Mouse (Mus musculus) myocyte (in vitro differentiated cells): ENCODE measurements around the gene Rabgap1l. TPM values are rescaled to one million over a fixed set of nuclear protein-coding genes. Genes with fewer than 3 reads are reported as not detected.

Source experiments
- H3K27me3 ChIP-seq: one replicate; pipeline ENCODE4 v1.6.1; 2011; ENCODE audit not compliant: control insufficient read depth, insufficient read depth, insufficient read length
- H3K36me3 ChIP-seq: one replicate; pipeline ENCODE4 v1.6.1; 2011; ENCODE audit not compliant: control insufficient read depth, insufficient read depth
- H3K4me2 ChIP-seq: one replicate; pipeline ENCODE4 v1.6.1; 2011; ENCODE audit warnings: low read depth, control low read depth
- H3K4me3 ChIP-seq: one replicate; pipeline ENCODE4 v1.5.1; 2011; ENCODE audit warnings: mild to moderate bottlenecking, control low read depth, moderate library complexity
- H3K79me2 ChIP-seq: one replicate; pipeline ENCODE4 v1.6.1; 2011; ENCODE audit not compliant: control insufficient read depth, insufficient read depth
- H3ac ChIP-seq: one replicate; pipeline ENCODE4 v1.6.1; 2011; ENCODE audit not compliant: control insufficient read depth, insufficient read length
- CEBPB ChIP-seq: IDR thresholded peaks from 2 replicates; pipeline ENCODE4 v1.6.1; 2011; ENCODE audit warnings: mild to moderate bottlenecking, moderate library complexity; ENCODE audit not compliant: poor library complexity, insufficient read depth, severe bottlenecking
- E2F4 ChIP-seq: IDR thresholded peaks from one replicate; pipeline ENCODE4 v1.6.1; 2011; ENCODE audit warnings: mild to moderate bottlenecking, control low read depth, moderate library complexity; ENCODE audit not compliant: insufficient read depth
- MAX ChIP-seq: IDR thresholded peaks from one replicate; pipeline ENCODE4 v1.6.1; 2011; ENCODE audit warnings: low read depth, mild to moderate bottlenecking, control low read depth
- MYOD1 ChIP-seq, 3 experiments: IDR thresholded peaks; one replicate each; pipeline ENCODE4 v1.6.1; 2011; ENCODE audit warnings: control low read depth in 2 of 3, low read depth in 2 of 3, mild to moderate bottlenecking in 2 of 3, moderate library complexity in 1 of 3; ENCODE audit not compliant: insufficient read length in 2 of 3, control insufficient read depth in 1 of 3
- MYOG ChIP-seq, 3 experiments: IDR thresholded peaks; one replicate each; pipeline ENCODE4 v1.6.1; 2011; ENCODE audit warnings: control low read depth in 2 of 3, low read depth in 2 of 3, mild to moderate bottlenecking in 2 of 3; ENCODE audit not compliant: insufficient read length in 2 of 3, control insufficient read depth in 1 of 3, insufficient read depth in 1 of 3
- POLR2A ChIP-seq: IDR thresholded peaks from one replicate; pipeline ENCODE4 v1.6.1; 2011; ENCODE audit warnings: low read depth, mild to moderate bottlenecking, control low read depth, moderate library complexity; ENCODE audit not compliant: insufficient read length
- POLR2AphosphoS2 ChIP-seq: IDR thresholded peaks from one replicate; pipeline ENCODE4 v1.6.1; 2011; ENCODE audit warnings: low read depth, control low read depth; ENCODE audit not compliant: insufficient read length
- REST ChIP-seq: IDR thresholded peaks from one replicate; pipeline ENCODE4 v1.6.1; 2011; ENCODE audit warnings: mild to moderate bottlenecking, control low read depth, moderate library complexity; ENCODE audit not compliant: insufficient read depth, insufficient read length
- SRF ChIP-seq: IDR thresholded peaks from one replicate; pipeline ENCODE4 v1.6.1; 2011; ENCODE audit warnings: low read depth; ENCODE audit not compliant: control insufficient read depth, insufficient read length
- TCF12 ChIP-seq: IDR thresholded peaks from one replicate; pipeline ENCODE4 v1.6.1; 2011; ENCODE audit warnings: mild to moderate bottlenecking, control low read depth; ENCODE audit not compliant: poor library complexity, insufficient read depth, severe bottlenecking
- TCF3 ChIP-seq: IDR thresholded peaks from one replicate; pipeline ENCODE4 v1.6.1; 2011; ENCODE audit warnings: low read depth, control low read depth; ENCODE audit not compliant: insufficient read length
- USF1 ChIP-seq: IDR thresholded peaks from one replicate; pipeline ENCODE4 v1.6.1; 2011; ENCODE audit warnings: low read depth, mild to moderate bottlenecking, control low read depth, moderate library complexity
- polyA plus RNA-seq: library from polyadenylated mRNA; unstranded; fragments of >200 nt; fragmentation: generic; extraction: Trizol; gene quantifications from one replicate; pipeline ENCODE4 v1.2.1, GENCODE M21; 2012; ENCODE audit warnings: missing spikeins

Rabgap1l gene
- polyA plus RNA-seq, 1 experiment, result 6.3 TPM

DNA sequence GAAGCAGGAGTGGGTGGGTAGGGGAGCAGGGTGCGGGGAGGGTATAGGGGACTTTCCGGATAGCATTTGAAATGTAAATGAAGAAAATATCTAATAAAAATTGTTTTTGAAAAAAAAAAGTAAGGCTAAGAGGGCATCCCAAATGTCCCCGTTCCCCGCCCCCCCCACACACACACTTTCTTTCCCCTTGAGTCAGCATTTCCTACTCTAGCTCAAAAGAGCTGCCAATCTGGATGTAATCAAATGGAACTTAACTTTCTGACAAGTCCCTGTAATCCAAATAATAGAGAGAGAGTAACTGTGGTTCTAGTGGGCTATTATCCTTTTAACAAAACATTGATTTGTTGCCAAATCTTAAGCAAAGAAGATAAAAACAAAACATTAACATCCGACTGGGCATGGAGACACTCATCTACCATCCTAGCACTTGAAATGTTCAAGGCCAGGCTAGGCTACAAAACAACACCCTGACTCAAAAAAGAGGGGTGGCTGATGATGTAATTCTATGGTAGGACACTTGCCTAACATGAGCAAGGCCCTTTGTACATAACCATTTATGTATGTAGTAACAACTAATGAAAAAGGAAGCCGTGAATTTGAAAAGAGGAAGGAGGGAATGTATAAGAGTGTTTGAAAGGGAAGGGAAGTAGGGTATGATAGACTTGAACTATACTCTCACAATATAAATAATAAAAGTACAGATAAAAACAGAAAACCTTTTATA lies 439.1 kb downstream of the Rabgap1l start:
- TF ChIP-seq REST (no peak), MAX (no peak), USF1 (no peak), POLR2AphosphoS2 (no peak), SRF (no peak), POLR2A (no peak), TCF12 (no peak), CEBPB (no peak)
- Histone ChIP-seq H3K79me2 (no peaks in the 10 kb centered on the region), H3K36me3 (no peaks in the 10 kb centered on the region), H3K27me3 (no peaks in the 10 kb centered on the region), H3K4me3 (no peak overlapping the region), H3ac (no peak overlapping the region), H3K4me2 (no peak overlapping the region)

- Histone ChIP-seq H3ac (no peak overlapping the region), H3K4me3 (no peak overlapping the region), H3K79me2 (no peaks in the 10 kb centered on the region), H3K4me2 (peak overlapping the region; percentile 53), H3K27me3 (no peaks in the 10 kb centered on the region), H3K36me3 (no peaks in the 10 kb centered on the region)
- TF ChIP-seq CEBPB (no peak), REST (no peak), POLR2A (no peak), USF1 (no peak), TCF12 (no peak), POLR2AphosphoS2 (no peak), TCF3 (no peak), SRF (no peak), E2F4 (no peak), MYOG (IDR thresholded peaks at IDR 0.05; ENCODE audit: control insufficient read depth in 1 of 3, insufficient read depth in 1 of 3, insufficient read length in 2 of 3, low read depth in 2 of 3) (no peak), MYOD1 (IDR thresholded peaks at IDR 0.05; ENCODE audit: control insufficient read depth in 1 of 3, insufficient read length in 2 of 3, low read depth in 2 of 3) (no peak), MAX (no peak)
These were observed 440.7 kb downstream of the Rabgap1l start for GRCm38 (mm10) chr1:160352309-160352708.

DNA sequence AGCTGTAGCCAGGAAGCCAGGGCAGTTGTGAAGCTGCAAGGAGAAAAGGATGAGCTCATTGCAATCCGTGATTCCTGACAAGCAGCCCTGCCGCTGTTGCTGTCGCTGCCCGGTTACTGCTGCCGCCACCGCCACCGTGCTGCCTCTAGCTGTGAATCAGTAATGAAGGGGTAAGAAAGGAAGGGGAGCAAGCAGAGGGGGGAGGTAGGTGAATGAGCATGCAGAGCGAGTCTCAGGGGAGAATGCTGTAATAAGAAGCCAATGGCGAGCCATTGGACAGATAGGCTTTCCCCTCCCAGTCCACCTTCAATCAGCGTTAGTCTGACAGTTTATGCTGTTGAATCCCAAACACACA lies 441.2 kb downstream of the Rabgap1l start:
- Histone ChIP-seq H3K27me3 (no peaks in the 10 kb centered on the region), H3K4me3 (no peak overlapping the region)

DNA sequence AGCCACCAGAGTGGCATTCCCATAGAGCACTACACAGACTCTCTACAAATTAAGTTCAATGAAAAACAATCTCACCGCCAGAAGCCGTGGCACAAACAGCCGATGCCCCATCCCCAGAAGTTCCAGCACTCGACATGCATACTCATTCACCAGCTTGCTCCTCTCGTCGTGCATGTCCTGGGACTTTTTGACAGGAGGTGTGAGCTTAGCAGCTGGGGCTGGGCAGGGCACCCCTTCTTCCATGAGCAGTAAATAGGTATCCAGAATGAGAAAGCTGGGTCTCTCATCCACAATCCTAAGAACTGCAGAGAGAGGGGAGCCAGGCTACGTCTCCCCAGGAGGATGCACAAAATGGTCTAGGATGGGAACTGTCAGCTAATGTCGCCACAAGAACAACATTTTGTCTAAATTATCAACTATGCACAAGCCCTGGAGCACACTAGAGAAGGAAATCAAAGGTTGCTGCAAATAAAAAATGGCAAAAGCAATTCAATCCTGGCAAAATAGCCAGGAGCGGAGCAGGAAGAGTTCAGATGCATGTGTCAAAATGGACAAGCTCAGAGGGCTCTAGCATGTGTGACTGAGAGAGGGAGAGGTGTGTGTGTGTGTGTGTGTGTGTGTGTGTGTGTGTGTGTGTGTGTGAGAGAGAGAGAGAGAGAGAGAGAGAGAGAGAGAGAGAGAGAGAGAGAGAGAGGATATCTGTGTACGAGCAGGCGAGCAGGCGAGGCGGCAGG lies 441.7 kb downstream of the Rabgap1l start:
- TF ChIP-seq CEBPB (no peak), REST (no peak), E2F4 (no peak), MYOD1 (IDR thresholded peaks at IDR 0.05; ENCODE audit: control insufficient read depth in 1 of 3, insufficient read length in 2 of 3, low read depth in 2 of 3) (no peak), POLR2AphosphoS2 (no peak), POLR2A (no peak), TCF12 (no peak), MYOG (IDR thresholded peaks at IDR 0.05; ENCODE audit: control insufficient read depth in 1 of 3, insufficient read depth in 1 of 3, insufficient read length in 2 of 3, low read depth in 2 of 3) (no peak), TCF3 (no peak), SRF (no peak), MAX (no peak), USF1 (no peak)
- Histone ChIP-seq H3K4me3 (no peak overlapping the region), H3ac (no peak overlapping the region)

More for the DNA sequence above, 441.2 kb downstream of the Rabgap1l start:
- Histone ChIP-seq H3ac (no peak overlapping the region), H3K36me3 (no peaks in the 10 kb centered on the region), H3K4me2 (peak overlapping the region; percentile 53), H3K79me2 (no peaks in the 10 kb centered on the region)
- TF ChIP-seq MAX, result no peak
- no peak for TF ChIP-seq TCF12
- TF ChIP-seq POLR2AphosphoS2, result no peak
- no peak for TF ChIP-seq REST
- TF ChIP-seq TCF3, result no peak
- TF ChIP-seq MYOG (IDR thresholded peaks at IDR 0.05; ENCODE audit: control insufficient read depth in 1 of 3, insufficient read depth in 1 of 3, insufficient read length in 2 of 3, low read depth in 2 of 3), result no peak

More for the DNA sequence above, 441.7 kb downstream of the Rabgap1l start:
- Histone ChIP-seq H3K4me2 (peak overlapping the region; percentile 53), H3K36me3 (no peaks in the 10 kb centered on the region), H3K27me3 (no peaks in the 10 kb centered on the region), H3K79me2 (no peaks in the 10 kb centered on the region)
